Mouse (Mus musculus): ENCODE results near the gene Actr3.
A peak's percentile ranks its signal among the peaks of the same experiment; 100 is the strongest.
"Not testable (repeated sequence)": the region's sequence is repeated elsewhere in the genome, so short reads cannot be mapped to it uniquely, and the experiment has no call there.

Actr3 gene

DNA sequence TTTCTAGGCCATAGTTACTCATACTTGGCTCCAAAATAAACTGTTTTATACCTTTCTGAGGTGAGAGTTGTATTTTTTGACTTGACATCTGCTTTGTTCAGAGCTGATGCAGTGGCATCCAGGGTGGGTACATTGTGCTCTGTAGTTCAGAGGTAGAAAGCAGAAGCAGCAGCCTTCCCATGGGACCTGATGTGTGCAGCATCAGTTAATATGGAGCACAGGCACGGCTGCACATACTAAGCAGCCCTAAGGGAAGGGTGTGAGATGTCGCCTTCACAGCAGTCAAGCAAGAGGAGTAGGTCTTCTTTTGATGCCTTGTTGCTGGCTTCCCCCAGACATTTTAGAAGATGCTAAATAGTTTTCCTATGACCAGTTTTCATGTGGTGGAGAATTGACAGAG is 3.3 kb upstream of the Actr3 start:
- peak; percentile 43 to 67 for DNase-seq (ENCODE audit: low spot score in 2 of 2)

DNA sequence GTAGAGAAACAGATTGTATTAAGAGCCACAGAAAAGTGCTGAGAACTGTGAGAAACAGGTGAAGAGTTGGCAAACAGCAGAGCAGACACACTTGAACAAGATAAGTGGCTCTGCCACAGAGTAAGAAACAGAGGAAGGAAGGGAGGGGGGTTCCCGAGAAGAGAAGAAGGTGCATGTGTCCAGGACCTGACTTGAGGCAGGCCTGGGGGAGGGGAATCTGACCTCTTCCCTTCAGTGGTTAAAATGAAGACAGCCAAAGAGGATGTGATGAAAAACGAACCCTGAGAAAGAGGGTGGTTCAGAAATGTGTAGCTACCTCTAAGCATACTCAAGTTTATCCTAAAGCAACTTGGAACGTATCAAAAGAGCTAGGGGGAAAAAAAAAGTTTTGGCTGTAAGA is 2.4 kb upstream of the Actr3 start:
- DNase-seq (ENCODE audit: low spot score in 2 of 2) = peak; percentile 45 to 68

DNA sequence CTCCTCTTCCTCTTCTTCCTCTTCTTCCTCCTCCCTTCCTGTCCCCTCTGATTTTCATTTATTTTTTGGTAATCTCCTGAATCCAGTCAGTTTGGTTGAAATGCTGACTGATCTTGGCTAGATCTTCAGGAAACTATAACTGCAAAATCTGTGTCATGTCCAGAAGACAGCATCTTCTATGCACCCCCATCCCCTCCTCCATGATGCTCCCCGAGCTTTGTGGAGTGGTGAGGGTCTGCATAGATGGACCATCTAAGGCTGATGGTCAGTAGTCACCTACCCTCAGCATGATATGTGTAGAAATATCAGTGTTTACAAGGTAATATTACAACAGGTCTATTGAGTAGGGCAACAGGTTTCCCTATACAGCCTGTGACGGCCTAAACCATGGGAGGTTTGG is 1.6 kb upstream of the Actr3 start:
- DNase-seq (ENCODE audit: low spot score in 2 of 2) = no peak

DNA sequence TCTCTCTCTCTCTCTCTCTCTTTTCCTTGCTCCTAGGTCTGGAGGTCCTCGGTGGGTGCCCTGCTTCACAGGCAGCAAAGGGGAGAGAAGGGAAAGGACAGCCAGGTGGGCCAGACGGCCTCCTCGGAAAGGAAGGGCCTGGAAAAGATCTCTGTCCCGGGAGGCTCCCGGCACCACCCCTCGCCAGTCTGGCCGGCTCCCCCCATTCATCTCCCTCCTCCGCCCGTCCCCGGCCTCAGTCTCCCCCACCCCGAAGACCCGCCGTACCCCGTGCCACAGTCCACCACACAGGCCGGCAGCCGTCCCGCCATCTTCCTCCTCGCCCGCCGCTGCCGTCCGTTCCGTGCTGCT is 534 bp downstream of the Actr3 start:
- DNase-seq (ENCODE audit: low spot score in 2 of 2) = no peak

DNA sequence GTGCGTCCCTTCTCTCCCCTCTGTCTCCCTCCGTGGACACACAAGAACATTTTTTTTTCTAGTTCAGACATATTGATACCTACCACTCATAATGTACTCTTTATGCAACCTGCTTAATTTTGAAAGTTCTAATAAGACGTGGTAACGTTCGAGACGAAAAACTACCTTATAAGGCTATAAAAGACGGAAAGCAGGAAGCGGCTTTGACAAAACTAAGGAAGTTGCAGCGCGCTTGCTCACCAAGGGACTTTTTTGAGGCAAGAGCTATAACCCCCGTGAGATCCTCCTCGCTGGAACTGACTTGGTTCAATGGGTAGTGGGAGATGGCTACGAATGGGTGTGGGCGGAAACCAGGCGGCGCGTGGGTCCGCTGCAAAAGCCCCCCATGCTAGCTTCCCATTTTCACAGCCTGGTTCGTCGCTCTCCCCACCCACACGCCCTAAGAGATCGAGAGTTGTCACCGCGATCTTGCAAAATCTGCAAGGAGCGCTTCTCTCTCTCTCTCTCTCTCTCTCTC is 984 bp downstream of the Actr3 start:
- DNase-seq (ENCODE audit: low spot score in 2 of 2) = peak; percentile 60 to 80

DNA sequence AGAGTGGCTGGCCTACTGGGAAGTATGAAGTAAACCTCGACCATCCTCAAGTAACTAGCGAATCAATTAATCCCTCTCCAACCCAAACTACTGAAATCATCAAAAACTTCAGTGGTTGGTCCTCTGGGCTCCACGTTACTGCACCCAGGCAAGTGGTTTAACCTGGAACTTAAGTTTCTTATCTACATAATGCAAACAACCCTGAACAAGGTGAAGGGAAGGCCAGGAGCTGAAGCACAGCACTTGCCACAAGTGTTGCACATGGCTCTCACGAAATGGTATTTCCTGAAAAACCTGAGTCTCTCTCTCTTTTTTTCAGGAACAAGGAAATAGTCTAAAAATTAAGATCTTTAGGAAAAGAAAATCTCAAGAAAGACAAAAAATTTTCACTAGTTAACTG is 4.2 kb downstream of the Actr3 start:
- DNase-seq (ENCODE audit: low spot score in 2 of 2) = no peak

DNA sequence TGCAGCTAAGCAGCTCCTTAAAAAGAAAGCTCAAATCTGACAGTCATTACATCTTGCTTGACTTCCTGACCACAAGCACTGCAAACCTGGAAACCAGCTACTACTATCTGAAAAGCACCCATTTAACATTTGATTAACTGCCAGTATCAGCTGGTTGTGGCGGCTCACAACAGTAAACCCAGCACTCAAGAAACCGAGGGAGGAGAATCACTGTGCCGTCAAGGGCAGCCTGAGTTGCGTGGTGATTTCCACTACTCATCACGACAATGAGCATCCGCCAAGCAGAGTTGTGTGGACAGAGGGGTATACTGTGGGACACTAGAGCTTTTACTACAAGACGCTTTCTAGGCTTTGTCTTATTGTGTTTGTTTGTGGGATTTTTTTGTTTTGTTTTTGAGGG is 4.8 kb downstream of the Actr3 start:
- no peak for DNase-seq (ENCODE audit: low spot score in 2 of 2)

DNA sequence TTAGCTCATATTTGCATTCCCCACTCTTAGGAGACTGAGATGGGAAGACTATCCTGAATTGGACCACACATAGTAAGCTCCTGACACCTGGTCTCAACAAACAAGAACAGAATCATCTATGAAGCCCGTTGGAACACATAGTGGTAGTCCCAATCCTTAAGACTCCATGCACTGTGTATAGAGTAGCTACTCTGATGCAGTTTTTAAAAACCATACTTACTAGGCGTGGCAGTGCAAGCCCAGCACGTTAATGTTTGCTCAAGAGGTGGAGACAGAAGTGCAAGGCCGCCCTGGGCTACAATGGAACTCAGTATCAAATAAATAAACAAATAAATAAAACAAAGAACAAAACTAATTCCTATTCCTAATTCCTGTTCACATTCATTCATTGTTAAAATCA is 5.5 kb downstream of the Actr3 start:
- DNase-seq (ENCODE audit: low spot score in 2 of 2) = no peak

DNA sequence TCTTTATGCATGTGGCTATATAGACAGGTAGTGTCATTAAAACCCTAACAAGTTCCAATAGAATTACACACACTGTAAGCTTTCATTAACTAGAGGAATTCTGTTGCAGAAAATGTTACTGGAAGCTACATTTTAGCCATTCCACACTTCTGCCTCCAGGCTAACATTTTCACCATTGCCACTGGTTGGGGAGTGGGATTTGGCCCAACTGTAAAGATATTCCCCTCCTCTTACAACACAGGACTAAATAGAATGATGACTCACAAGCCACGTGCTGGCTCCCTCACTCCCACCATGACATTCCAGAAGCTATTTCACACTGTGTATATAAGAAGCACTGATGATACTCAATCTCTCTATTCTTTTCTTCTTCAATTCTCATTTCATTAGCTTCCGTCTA is 7.2 kb downstream of the Actr3 start:
- no peak for DNase-seq (ENCODE audit: low spot score in 2 of 2)

DNA sequence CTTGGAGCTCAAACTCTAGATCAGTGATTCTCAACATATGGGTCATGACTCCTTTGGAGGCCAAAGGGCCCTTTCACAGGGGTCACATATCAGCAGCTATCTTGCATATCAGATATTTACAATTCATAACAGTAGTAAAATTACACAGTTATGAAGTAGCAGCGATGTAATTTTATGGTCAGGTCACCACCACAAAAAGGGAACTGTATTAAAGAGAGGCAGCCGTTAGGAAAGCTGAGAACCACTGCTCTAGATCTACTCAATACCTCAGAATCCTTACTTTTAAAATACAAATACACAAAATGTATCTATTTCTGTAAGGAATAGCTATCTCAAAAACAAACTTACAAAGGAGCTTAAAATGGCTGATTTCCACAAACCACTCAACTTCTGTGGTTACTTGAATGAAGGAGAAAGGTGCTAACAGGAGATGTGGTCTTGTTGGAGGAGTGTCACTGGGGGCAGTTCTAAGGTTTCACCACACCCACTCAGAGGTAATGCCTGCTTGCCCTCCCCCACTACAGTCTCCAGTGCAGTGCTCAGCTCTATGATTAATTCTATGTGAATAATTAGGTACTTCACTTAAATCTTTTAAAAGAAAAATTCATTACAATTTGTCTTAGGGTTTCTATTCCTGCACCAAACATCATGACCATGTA is 9.0 kb downstream of the Actr3 start:
- DNase-seq (ENCODE audit: low spot score in 2 of 2) = no peak

DNA sequence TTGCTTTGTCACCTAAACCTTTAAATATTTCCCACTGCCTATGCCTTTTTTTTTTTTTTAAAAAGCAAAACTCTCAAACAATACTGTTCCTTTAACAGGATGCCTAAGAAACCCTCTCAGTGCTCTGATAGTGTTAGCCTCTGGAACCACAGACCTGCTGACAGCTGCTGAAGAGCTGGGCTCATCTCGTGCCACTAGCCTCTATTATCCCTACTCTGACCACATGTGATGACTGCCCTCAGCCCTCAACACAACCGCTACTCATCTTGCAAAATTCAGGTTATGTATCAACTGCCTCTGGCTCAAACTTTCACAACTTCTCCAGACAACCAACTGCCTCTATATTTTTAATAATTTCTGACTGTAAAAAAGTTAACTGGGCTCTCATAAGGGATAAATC is 15.6 kb downstream of the Actr3 start:
- DNase-seq (ENCODE audit: low spot score in 2 of 2) = no peak

DNA sequence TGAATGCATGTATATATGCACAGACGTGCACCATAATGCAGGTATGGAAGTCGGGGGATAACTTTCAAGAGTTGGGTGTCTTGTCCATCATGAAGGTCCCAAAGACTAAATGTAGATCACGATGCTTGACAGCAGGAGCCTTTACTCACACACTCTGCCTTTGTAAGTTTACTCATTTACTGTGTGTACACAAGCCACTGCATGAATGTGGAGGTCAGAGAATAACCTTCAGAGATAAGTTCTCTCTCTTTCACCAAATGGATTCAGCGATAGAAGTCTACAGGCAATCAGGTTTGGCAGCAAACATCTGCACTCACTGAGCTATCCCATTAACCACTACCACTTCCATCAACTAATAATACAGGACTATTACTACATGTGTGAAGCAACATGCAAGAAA is 16.8 kb downstream of the Actr3 start:
- no peak for DNase-seq (ENCODE audit: low spot score in 2 of 2)

DNA sequence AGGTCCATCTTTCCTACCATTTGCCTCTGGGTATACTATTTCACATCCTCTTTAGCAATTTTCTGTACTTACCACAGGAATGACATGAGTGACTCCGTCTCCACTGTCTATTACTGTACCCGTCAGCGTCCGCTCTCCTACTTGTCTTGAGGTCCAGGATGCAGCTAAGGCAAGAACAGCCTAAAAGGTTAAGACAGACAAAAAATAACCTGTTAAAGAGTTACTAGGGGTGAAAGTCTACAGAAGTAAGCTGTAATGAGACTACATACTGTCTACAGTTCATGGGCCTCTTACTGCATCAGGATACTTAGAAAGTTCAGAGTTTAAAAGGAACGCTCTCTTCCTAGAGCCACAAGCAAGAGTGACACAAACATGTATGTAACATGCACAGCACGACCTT is 28.3 kb downstream of the Actr3 start:
- DNase-seq (ENCODE audit: low spot score in 2 of 2) = no peak

DNA sequence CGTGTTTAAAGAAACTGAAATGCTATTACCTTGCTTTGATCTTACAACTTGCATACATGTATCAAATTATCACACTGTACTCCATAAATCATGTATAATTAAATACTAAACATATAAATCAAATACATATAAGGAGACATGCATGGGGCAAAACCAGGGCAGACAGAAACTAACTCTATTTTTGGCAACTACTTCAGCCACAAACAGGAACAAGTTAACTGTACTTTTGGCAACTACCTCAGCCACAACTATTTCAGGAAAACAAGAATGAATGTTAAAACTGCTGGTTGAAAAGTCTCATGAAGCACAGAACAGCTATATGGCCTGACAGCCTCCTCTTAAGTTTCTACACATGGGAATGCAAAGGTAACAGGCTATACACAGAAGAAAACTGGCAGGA is 40.1 kb downstream of the Actr3 start:
- no peak for DNase-seq (ENCODE audit: low spot score in 2 of 2)

DNA sequence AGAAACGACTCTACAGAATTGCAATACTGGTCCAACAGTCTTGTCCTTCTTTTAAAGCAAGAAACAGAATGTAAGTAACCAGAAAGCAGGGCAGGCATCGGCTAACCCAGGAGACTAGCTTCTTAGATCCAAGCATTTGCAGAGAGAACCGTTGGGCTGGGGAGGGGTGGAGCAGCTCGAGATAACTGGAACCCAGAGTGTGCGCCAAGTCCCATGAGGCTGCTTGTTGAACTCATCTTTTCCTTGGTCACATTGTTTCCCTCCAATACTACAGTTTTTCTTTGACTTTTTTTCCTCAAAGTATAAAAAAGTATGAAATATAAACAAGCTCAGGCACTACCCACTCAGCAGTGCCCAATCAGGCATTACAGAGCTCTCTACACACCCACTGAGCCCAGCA is 42.2 kb downstream of the Actr3 start:
- not testable (repeated sequence) for DNase-seq (ENCODE audit: low spot score in 2 of 2)

DNA sequence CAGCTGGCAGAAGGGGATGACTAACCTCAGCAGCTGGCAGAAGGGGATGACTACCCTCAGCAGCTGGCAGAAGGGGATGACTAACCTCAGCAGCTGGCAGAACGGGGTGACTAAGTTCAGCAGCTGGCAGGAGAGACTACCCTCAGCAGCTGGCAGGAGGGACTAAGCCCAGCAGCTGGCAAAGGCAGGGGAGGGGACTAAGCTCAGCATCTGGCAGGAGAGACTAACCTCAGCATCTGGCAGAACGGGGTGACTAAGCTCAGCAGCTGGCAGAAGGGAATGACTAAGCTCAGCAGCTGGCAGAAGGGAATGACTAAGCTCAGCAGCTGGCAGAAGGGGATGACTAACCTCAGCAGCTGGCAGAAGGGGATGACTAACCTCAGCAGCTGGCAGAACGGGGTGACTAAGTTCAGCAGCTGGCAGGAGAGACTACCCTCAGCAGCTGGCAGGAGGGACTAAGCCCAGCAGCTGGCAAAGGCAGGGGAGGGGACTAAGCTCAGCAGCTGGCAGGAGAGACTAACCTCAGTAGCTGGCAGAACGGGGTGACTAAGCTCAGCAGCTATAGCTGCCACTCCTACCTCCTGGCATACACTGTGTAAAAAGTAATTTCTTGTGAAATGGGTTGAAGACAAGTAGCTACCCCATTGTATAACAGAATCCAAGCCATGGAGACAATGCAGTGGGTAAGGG is 45.3 kb downstream of the Actr3 start:
- DNase-seq (ENCODE audit: low spot score in 2 of 2) = not testable (repeated sequence)

DNA sequence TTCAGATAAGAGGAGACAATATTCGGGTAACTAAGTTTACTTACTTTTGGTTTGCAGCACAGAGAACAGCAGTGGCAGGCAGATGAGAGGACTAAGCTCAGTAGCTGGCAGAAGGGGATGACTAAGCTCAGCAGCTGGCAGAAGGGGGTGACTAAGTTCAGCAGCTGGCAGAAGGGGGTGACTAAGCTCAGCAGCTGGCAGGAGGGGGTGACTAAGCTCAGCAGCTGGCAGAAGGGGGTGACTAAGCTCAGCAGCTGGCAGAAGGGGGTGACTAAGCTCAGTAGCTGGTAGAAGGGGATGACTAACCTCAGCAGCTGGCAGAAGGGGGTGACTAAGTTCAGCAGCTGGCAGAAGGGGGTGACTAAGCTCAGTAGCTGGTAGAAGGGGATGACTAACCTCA is 45.9 kb downstream of the Actr3 start:
- not testable (repeated sequence) for DNase-seq (ENCODE audit: low spot score in 2 of 2)

DNA sequence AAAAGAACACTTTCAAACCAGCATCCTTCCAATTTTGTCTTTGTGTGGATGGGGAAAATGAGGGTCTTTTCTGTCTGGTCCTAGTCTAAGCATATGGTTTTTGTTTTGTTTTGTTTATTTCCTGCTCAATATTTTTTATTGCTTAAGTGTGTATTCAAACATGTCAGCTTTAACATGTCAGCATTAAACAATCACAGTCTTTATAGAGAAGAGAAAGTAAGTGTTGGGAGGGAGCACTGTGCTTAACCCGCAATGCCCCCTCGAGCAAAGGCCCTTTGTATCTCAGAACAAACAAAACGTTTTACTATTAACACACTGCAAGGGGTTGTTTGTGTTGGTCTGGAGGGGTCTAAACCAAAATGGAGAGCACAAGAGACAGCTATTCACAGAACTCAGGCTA is 47.2 kb downstream of the Actr3 start:
- DNase-seq (ENCODE audit: low spot score in 2 of 2) = no peak

DNA sequence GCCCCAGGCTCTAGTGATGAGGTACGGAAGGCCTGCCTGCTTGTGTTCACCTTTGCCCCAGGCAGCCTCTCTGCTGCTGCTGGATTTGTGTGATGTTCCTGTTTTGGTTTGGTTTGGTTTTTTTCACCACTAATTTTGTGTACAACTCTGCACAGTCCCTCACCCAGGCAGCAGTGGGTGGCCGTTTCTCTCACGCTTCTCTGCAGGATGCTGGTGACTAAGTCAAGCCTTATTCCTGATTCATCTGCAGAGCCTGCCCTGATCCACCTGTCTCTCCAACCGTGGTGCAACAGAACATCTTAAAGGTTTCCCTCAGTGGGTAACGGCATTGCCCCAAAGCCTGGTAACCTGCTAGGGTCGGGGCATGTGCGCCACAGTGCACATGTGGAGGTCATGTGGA is 49.3 kb downstream of the Actr3 start:
- DNase-seq (ENCODE audit: low spot score in 2 of 2) = no peak

DNA sequence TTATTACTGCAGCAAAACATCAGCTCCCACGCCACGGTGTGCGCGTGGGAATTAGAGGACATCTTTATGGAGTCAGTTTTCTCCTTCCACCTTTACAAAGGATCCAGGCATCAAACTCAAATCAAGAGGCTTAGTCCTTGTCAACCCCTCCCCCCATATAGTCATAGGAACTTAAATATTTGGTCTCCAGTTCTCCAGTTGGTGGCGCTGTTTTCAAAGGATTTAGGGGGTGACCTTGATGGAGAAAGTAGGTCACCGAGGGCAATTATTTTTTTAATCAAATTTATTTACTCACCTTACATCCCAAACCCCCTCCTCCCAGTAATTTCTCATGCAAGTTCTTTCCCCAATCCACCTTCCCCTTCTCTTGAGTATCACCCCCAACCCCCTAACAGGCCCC is 52.9 kb downstream of the Actr3 start:
- peak in 1 of 2 experiments; percentile 22 for DNase-seq (ENCODE audit: low spot score in 2 of 2)

DNA sequence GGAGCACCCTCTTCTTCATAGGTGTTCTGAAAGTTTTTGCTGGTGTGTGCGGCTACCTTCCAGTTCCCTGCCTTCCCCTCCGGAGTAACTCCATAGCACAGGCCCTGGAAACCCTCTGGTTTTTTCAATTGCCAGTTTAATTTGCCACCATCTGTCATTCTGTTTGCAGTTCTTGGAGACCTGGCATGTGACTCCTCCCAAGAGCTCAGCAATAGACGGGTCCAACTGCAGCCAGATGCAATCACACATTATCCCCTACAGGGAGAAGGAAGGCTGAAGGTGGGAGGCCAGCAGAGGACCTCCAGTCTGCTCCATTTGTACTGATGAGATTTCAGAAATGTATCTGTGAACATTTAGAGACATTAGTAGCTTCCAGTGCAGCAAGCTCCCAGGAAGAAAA is 56.6 kb downstream of the Actr3 start:
- DNase-seq (ENCODE audit: low spot score in 2 of 2) = no peak

DNA sequence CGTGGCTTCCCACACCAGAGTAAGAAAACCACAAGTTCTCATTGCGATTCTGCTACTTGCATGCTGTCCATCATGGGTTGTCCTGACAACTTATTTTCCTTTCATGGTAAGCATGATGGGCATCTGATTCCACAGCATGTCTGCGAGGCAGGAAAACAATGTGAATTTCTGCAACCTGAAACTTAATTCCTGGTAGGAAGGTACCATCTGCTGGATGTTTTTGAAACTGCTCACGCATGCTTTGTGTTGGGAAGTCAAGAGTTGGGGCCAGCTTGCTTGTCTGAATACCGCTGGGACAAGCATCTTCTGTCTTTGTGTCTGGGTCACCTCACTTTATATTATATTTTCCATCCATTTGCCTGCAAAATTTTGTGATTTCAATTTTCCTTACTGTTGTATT is 62.7 kb downstream of the Actr3 start:
- no peak for DNase-seq (ENCODE audit: low spot score in 2 of 2)

DNA sequence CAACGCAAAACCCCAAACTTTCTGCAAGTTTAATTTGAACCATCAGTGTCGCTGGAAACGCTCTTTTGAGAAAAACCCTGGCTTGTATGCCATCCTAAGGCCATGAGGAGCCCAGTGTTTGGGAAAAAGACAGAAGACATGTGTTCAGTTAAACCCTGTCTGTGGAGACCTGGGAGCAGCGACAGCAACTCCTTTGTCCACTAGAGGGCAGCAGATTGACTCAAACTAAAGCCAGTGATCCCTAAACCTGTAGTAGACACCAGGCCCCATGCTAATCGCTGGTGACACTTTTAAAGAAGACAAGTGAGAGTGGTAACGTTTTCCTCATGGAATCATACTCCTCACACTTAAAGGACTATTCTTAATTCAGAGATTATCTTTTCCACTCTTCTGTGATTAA is 64.7 kb downstream of the Actr3 start:
- DNase-seq (ENCODE audit: low spot score in 2 of 2) = peak in 1 of 2 experiments; percentile 64

DNA sequence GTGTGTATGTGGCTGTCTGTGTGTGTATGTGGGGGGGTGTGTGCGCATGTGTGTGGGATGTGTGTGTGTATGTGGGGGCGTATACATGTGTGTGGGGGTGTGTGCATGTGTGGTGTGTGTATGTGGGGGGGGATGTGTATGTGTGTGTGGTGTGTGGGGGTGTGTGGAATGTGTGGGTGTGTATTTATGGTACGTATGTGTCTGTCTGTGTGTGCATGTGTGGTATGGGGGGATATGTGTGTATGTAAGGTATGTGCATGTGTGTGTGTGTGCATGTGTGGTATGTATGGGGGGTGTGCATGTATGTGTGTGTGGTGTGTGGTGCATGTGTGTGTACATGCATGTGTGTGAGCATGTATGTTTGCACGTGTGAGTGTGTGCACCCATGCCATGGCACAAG is 70.0 kb downstream of the Actr3 start:
- no peak for DNase-seq (ENCODE audit: low spot score in 2 of 2)
